Mouse (Mus musculus) heart, postnatal 36 days (tissue): ENCODE measurements around the gene Gm47959. TPM values are rescaled to one million over a fixed set of nuclear protein-coding genes. Genes with fewer than 3 reads are reported as not detected.
"Not testable (repeated sequence)": the region's sequence is repeated elsewhere in the genome, so short reads cannot be mapped to it uniquely, and the experiment has no call there.

Experiments used
- DNase-seq, 2 experiments: peaks; one replicate each; pipeline ENCODE4 v3.0.0; 2021 to 2022
- intact Hi-C: fragments of 180-260 bp; cut with DNase I; formaldehyde crosslinking; loops from one replicate; pipeline ENCODE4 v1.15.1; 2025
- total RNA-seq, 2 experiments: library from RNA; stranded (reverse); gene quantifications; 2 replicates each; pipeline ENCODE4 v1.2.3; 2021

Gene Gm47959
- not detected for total RNA-seq

GRCm38 (mm10) chr1:83000306-83000705 is at the start of gene Gm47959:
TSS of gene Gm47959 (plus strand) at chr1:83000548.
- DNase-seq, intact Hi-C loops: not testable (repeated sequence)

DNA sequence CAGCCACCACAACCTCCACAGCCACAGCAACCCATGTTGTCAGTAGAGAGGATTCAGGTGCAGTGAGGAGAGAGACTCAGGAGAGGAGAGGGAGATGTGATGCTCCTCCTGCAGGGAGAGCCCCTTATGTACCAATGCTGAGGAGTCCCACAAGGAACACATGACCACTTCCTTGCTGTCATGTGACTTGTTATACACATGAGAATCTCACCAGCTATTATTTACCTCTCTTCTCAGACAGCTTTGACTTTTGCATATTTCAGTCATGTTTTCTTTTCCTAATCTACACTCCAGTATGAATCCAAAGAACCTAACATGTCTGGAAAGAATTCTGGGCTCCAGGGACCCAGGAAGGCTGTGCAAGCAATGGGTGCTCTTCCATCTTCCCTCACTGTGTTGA is 44.4 kb upstream of the Gm47959 start, which contains the start of gene Gm7544:
TSS of gene Gm7544 (minus strand) at position 101 of the 400 bp plus-strand sequence.
- intact Hi-C loops, DNase-seq: not testable (repeated sequence)

- intact Hi-C loops: no loop called here
- DNase-seq: no peak
Observed at GRCm38 (mm10) chr1:82959870-82960385, 40.4 kb upstream of the Gm47959 start, which contains the start of gene Gm47955. TSS of gene Gm47955 (plus strand) at chr1:82960286.

DNA sequence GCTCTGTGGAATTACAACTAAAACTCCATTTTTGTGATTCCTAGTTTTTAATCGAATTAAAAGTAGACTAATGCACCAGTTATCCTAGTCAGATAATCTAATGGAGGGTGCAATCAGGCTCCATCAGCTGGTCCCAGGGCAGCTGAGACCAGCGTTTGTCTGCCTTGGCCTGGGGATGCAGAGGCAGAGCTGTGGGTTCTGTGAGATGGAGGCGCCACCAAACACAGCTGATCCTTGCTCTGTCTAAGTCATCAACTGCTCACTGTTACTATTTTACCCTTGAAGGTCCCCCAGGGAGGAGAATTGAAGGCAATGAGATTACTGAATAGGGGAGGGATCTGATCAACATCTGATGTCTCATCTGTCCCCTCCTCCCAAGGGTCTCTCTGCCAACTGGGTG is 33.9 kb upstream of the Gm47959 start:
- intact Hi-C loops: no loop called here
- no peak for DNase-seq

DNA sequence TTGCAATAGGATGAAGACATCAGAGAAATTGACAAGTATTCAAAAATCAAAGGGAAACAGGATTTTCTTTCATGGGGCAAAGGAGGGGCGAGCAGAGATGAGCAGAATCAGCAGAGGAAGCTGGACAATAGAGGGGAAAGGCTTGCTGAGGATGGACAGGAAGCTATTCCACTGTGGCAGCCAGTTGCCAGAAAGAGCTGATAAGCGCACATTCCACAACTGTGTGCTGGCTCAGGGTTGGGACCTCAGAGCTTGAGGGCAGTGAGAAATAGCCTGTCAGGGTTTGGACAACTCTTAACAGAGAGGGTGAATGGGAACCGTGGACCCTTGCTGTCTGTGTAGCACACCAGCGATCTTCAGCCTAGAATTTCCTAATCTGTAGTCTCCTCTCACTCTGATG is 28.3 kb upstream of the Gm47959 start:
- peak; percentile 7 to 14 for DNase-seq
- intact Hi-C loops: loop anchor here (5.0 kb wide), 1 partner anchor 135 kb away; the partner anchor contains the start of gene Agfg1

DNA sequence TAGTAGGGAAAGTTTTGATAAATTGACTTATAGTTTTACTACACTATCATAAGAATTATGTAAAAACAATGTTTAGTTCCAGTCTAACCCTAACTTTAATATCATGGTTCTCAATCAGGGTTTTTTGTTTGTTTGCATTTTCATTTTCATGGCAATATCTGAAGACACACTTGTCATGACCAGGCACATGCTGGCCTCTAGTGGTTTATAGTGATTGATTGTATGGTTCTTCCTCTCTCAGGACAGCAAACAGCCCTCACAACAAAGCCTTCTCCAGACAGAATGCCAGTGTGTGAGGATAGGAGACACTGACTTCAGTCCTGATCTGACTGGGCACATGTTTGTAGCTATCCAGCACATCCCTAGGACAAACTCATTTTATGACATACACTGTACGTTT is 27.1 kb upstream of the Gm47959 start:
- intact Hi-C loops: loop anchor here (5.0 kb wide), 1 partner anchor 136 kb away; the partner anchor contains the start of gene Agfg1
- DNase-seq: no peak

DNA sequence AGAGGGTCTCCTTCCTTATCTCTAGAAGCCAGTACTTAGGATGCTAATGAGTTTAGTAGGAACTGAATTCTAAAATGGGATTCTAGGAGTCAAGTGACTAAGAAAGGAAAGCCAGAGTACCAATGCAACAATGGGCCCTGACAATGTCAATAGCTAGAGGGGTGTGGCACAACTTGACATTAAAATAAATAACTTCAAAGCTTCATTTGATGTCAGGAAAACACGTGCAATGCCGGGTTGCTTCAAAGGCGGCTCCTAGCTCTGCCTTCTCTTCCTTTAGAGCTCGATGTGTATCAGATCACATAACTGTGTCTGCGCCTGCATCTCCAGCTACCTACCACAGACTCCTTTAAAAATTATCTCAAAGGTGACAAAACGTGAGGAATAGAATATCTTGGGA is 26.4 kb upstream of the Gm47959 start:
- intact Hi-C loops: loop anchor here (5.0 kb wide), 1 partner anchor 137 kb away; the partner anchor contains the start of gene Agfg1
- no peak for DNase-seq

DNA sequence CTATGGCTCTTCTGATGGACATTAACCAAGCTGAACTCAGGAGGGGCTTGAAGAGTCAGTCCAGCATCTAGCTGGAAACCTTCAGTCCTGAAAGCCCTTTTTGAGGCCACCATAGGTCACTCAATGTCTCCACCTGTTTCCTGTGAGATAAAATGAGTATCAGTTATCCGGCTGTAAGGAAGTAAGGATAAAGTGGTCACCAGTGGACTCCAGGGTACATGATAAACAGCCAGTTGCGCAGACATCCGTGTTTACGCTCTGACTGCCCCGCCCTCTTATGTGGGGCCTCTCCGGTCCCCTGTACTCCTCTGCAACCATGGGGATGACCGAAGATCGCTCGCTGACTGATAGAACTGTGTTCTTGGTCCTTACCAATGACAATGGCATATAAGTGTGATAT is 26.0 kb upstream of the Gm47959 start:
- DNase-seq: no peak
- intact Hi-C loops: loop anchor here (5.0 kb wide), 1 partner anchor 137 kb away; the partner anchor contains the start of gene Agfg1

- no peak for DNase-seq
- intact Hi-C loops: no loop called here
Observed at GRCm38 (mm10) chr1:82975750-82976149, 24.6 kb upstream of the Gm47959 start.

- no peak for DNase-seq
- intact Hi-C loops: no loop called here
Observed at GRCm38 (mm10) chr1:82977840-82978239, 22.5 kb upstream of the Gm47959 start.

DNA sequence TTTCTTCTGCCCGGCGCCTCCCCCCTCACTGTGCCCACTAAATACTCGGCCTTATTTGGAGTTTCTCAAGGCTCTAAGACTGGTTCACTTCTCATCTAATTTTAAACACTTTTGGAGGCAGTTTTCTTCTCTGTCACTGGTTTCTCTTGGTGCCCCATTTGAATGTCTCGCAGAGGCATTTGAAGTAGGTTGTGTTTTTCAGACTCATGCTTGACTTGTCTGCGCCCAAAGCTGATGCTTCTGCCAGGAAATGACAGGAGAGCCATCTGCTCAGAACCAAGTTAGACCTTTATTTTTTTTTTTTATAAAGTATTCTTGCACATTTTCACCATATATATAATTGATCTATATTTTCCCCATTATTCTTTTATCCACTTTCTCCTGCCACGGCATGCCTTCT is 13.6 kb upstream of the Gm47959 start:
- DNase-seq: no peak
- intact Hi-C loops: loop anchor here (1.0 to 10.0 kb wide), 3 partner anchors 148 to 432 kb away; partner anchors contain the start of gene Agfg1

- DNase-seq: peak; percentile 33 to 35
- intact Hi-C loops: loop anchor here (1.0 to 10.0 kb wide), 3 partner anchors 149 to 433 kb away; partner anchors contain the start of gene Agfg1
Observed at GRCm38 (mm10) chr1:82987530-82988198, 12.7 kb upstream of the Gm47959 start.

DNA sequence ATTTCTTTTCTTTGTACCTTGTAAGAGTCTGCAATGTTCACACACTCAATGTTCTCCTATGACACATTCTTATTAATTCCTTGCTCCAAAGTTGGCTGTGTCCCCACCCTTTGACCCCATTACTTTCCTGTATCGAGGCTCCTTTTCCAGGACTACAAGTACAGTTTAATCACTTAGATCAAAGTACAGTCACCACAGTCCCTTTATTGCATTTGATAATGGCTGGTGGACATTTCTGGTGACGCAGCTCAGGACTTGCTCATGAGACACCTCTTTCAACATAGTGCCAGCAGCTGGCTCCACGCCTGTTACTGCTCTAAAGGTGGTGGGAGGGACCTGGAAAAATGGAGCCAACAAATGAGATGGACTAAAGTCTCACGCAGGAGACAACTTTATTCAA is 9.3 kb upstream of the Gm47959 start:
- DNase-seq: no peak
- intact Hi-C loops: no loop called here

- intact Hi-C loops: no loop called here
- DNase-seq: no peak
Observed at GRCm38 (mm10) chr1:82991596-82991995, 8.8 kb upstream of the Gm47959 start.

DNA sequence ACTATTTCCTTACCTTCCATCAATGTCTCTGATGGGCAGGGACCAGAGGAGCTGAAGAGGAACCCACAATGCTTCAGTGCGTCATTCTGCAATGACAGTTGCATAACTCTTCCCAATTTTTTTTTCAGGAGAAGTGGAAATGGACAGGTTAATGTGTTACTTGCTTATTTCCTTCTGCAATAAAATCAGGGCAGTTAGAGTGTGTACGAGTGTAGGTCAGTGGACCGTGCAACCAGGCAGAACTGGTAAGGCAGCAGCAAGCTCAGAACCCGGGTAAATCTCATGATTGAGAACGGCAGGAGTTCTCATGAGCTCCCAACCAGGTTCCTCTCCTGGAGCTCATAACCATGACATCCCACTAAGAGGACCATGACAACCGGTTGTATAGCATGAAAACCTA is 8.3 kb upstream of the Gm47959 start:
- no peak for DNase-seq
- intact Hi-C loops: no loop called here

DNA sequence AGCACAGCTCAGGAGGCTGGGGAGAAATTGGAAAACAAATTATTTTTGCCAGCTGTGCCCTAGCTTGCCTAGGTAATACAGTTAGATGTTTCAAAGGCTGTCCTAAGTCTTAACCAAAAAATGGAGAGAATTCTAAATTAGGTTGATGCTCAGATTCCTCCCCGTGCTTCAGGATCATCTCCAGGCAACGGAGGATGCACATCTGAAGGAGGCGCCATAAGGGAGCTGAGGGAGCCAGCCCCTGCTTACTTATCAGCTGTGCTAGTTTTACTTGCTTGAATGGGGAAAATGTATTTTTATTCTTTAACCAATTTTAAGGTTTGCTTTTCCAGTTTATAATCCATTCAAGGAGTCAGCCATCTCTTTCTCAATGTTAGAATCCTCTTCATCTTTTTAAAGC is 6.4 kb upstream of the Gm47959 start:
- DNase-seq: no peak
- intact Hi-C loops: no loop called here

GRCm38 (mm10) chr1:83006218-83007179 is 6.2 kb downstream of the Gm47959 start:
- no peak for DNase-seq

GRCm38 (mm10) chr1:83007471-83007870 is 7.1 kb downstream of the Gm47959 start:
- intact Hi-C loops: no loop called here
- DNase-seq: no peak

More at GRCm38 (mm10) chr1:83006218-83007179, 6.2 kb downstream of the Gm47959 start:
- intact Hi-C loops: no loop called here

DNA sequence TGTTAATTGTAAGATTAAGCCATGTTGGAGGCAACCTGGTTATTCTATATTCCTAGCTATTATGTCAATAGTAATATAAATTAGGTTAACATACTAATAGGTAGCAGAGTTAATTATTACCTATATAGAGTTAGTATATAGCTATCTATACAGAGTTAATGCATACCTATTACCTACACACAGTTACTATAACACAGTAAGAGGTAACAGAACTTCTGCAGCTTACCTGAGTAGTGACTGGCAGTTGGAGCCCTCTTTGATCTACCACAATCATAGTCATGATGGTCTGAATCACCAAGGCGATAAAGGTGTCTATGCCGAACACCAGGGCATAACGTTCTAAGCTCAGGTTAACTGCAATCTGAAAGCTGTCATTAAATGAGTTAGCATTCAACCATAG is 14.1 kb downstream of the Gm47959 start:
- intact Hi-C loops: no loop called here
- DNase-seq: no peak

DNA sequence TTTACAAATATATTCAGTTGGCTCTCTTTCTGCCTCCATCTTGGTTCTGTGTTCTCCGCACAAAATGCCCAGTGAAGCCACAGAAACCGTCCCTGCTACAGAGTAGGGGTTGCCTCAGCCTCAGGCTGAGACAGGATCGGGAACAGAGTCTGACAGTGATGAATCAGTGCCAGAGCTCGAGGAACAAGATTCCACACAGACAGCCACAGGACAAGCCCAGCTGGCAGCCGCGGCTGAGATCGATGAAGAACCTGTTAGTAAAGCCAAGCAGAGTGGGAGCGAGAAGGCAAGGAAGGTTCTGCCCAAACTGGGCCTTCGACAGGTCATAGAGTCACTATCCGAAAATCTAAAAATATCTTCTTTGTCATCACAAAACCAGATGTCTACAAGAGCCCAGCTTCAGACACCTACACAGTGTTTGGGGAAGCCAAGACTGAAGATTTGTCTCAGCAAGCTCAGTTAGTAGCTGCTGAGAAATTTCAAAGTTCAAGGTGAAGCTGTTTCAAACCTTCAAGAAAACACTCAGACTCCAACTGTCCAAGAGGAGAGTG is 15.1 kb downstream of the Gm47959 start:
- DNase-seq: no peak
- intact Hi-C loops: no loop called here

DNA sequence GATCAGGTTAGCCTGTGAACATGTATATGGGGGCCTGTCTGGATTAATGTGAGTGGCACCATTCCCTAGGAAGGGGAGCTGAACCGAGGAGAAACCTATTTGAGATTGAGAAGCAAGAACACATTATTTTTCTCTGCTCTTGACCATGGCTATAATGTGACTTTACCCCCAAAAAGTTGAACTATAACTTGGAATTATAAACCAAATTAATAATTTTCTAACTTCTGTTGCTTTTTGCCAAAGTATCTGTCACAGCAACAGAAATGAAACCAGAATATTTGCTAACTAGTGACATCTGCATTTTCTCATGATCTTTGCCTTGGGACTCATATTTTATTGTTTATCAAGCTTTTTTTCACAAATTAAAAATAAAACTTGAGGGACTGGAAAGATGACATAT is 16.2 kb downstream of the Gm47959 start:
- DNase-seq: no peak
- intact Hi-C loops: no loop called here
